Mouse (Mus musculus): ENCODE data around the gene Tbc1d13.

The Tbc1d13 gene

DNA sequence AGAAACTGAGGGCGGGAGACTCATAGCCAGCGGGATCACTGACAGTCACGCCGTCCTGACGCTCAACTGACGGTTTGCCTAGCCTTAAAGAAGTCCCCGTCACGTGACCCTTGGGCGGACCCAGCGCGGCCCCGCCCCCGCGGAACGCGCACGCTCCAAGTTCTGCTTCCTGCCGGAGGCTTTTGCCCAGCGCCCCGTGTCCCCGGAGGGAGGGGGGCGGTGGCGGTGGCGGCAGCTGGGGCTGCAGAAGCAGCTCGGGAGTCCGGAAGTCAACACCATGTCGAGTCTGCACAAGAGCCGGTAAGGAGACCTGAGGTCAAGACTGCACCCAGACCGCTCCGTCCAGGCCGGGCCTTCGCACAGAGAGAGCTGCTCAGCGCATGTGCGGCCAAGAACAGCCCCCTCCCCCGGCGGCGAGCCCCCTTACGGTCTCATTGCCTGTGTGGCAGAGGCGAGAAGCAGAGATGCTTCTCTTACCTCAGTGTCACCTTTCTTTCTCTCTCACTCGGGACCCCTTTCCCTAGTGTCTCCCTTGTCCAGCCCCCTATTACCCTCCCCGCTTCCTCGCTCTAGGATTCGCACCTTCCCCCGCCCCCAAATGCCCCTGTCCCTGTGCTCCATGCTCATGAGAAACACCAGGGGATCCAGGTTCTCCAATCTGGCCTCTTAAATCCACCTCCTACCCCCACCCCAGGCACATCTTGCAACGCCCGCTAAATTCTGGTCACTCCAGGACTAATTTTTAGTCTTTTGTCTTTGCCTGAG lies at the start of gene Tbc1d13:
Gene Tbc1d13 (plus strand): TSS at position 134 of the 765 bp plus-strand sequence.
- DNase-seq (ENCODE audit: low read depth, low spot score) = peak; percentile 94

DNA sequence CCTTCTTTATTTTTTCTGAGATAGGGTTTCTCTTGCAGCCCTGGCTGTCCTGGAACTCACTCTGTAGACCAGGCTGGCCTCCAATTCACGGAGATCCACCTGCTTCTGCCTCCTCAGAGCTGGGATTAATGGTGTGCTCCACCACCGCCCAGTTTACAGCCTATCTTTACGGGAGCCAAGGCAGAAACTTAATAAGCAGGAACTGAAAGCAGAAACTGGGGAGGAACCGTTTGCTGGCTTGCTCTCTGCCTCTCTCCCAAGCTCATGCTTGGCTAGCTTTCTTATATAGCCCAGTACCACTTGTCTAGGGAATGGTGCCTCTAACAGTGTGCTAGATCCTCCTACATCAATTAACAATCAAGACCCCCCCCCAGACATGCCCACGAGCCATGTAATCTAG lies 49.4 kb upstream of the Tbc1d13 start:
- DNase-seq (ENCODE audit: low read depth, low spot score) = no peak

DNA sequence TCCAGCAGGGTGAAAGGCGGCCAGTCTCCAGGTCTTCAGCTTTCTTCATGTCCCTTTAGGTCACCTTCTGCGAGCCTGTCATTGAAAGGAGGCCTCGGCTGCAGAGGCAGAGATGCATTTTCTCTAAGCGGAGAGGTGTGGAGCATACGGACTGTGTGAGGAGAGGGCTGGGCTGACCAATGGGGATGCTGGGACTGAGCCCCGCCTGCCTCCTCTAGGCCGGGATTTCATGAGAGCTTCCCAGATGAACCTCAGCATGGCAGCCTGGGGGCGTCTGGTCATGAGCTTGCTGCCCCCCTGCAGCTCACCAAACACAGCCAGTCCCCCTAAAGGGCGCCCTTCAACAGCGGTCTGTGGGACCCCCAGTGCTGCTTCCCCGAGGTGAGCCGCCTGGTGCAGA lies 48.9 kb upstream of the Tbc1d13 start:
- DNase-seq (ENCODE audit: low read depth, low spot score) = no peak

DNA sequence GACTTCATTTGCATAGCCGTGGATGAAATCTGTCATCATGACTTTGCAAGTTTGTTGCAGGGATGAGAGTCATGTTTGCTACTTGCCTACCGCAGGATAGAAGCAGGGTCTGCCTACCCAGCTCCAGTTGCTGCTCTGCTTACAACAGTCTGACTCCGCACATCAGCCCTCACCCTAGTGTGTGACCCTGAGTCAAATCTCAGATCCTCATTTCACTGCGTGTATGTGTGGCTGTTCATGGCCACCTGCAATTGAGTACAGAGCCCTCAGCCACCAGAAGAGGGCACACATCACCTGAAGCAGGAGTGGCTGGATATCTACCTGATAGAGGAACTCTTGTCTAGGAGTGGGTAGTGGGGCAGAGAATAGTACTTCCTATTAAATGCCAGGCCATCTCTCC lies 46.2 kb upstream of the Tbc1d13 start:
- no peak for DNase-seq (ENCODE audit: low read depth, low spot score)

DNA sequence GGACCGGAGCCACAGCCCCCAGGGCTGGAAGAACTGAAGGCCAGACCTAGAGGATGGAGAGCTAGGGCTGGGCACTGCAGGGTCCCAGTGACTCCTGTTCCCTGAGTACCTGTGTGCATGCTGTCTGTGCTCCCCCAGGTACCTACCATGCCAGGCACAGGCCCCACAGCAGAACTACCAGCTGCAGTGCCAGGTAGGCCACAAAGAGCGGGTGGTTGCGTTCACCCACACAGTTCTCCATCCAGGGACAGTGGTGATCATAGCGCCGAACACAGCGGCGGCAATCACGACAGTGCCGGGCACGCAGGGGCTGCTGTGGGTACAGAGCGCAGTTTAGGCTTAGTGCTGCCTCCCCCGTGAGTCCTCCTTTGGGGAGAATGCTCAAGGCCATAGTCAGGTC lies 42.0 kb upstream of the Tbc1d13 start:
- no peak for DNase-seq (ENCODE audit: low read depth, low spot score)

DNA sequence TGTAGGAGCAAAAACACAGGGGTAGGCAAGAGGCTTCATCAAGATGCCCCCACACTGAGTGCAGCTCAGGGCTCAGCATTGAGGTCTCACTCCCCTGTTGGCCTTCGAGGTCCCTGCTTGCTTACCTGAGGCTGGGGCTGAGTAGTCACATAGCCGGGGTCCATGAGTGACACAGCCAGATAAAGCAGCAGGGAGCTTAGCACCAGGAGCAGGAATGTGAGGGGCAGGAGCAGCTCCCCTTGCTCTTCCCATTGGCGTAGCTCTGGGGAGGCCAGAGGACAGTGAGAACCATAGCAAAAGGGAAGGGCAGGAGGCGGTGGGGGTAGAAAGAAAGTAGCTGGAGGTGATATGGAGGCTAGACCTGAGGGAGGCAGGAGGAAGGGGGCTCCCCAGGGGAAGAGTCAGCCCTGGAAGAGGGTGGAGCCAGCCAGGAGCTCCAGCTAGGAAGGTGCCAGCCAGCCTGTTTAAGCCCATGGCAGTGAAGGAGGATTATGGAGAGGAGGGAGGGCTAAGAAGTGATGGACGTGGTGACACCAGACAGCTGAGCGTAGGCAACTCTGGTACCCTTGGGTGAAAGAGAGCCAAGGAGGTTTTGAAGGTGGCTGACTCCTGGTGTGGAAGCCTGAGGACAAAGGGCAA lies 41.1 kb upstream of the Tbc1d13 start:
- DNase-seq (ENCODE audit: low read depth, low spot score) = peak; percentile 16

DNA sequence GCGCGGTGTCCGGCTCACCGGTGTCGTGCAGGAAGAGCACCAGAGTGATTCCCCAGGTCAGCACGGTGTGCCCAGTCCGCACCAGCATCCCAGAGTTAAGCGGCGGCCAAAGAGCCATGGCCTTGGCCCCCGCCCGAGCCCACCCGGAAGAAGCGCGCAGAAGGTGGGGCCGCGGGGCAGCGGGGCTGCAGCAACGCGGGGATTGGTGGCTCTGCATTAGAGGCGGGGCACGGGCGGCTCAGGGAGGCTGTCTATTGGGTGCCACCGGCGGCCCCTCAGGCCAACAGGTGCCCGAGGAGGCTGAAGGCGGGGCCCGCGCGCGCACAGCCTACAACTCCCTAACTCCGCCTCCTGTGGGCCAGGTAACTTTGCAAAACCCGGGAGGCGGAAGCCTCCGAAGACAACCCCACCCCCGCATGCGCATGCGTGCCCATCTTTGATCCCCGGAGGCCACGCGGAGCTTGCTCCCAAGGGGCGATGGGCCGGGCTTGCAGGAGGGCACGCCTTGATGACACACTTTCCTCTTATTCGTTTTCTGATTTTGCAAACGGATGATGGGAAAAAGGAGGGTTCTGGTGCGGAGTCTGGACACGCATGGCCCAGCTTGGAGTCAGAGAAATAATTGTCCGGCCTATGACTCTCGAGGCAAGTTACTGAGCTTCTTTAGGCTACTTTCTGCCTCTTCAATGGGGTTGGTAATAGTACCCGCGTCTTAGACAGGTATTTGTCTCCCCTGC lies 39.9 kb upstream of the Tbc1d13 start, which contains the start of gene Zdhhc12:
Gene Zdhhc12 (minus strand): TSS at position 178 of the 737 bp plus-strand sequence.
- DNase-seq (ENCODE audit: low read depth, low spot score) = peak; percentile 96

DNA sequence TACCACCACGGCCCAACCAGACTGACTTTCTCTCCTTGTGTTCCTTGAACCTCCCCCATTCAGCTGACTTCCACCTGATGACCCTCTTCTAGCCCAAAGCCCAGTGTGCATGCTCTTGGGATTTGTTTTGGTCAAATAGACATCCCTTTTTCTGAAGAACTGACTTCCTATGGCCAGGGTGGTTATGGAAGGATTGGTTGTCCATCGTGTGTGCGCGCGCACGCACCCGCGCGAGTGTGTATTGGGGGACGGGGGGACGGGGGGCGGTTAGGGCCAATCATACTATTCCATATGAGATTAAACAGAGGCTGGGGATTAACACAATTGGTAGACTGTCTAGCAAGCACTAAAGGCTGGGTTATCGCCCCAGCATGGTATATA lies 39.3 kb upstream of the Tbc1d13 start:
- DNase-seq (ENCODE audit: low read depth, low spot score) = no peak

DNA sequence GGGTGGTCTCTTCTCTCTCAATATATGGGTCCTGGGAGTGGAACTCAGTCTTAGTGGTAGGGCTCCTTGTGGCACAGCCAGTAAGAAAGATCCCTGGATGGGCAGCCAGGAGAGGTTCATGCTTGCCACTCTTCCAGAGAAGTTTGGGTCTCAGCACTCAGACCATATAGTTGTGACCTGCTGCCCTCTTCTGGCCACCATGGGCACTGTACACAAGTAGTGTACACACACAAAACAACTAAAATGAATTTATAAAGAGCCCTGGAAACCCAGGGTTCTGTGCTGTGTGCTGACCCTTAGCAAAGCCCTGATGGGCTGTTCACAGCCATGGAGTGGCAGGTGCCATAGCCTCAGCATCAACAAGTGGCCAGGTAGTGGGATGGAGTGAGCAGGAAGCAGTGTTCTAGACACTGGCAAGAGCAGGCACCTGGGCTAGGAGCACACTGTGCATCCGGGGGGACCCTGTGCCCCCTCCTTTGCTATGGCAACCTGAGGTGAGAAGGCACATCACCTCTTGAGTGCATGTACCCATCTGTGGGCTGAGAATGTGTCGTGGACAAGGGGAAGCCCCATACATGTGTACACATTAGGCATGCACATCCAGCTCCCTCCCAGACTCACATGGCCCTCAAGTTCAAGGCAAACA lies 37.5 kb upstream of the Tbc1d13 start:
- peak; percentile 79 for DNase-seq (ENCODE audit: low read depth, low spot score)

DNA sequence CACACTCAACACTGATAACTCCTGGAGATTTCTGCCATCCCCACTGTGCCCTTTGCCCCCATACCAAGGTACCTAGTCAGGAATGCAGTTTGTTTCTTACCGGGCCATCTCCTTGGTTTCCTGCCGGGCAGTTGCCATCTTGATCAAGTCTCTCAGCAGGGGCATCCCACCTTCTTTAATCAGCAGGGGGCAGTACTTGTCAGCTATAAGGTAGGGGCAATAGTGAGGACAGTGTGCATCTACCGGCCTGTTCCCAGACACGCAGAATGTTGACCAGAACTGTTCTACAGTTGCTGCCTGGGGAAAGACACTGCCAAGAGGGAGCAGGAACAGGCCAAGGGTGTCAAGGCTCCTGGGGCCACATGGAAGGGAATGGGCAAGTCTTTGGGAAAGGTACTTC lies 33.3 kb upstream of the Tbc1d13 start:
- DNase-seq (ENCODE audit: low read depth, low spot score) = peak; percentile 10

DNA sequence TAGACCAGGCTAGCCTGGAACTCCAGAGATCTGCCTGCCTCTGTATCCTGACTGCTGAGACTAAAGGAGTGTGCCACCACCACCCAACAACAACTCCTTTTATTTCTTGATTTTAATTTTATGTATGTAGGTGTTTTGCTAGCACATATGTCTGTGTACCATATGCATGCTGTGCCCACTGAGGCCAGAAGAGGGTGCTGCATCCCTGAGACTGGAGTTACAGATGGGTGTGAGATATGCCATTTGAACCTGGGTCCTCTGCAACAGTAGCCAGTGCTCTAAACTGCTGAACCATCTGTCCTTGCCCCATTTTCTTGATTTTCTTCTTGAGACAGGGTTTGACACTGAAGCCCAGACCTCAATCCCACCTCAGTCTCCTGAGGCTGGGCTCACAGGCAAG lies 27.2 kb upstream of the Tbc1d13 start:
- peak; percentile 71 for DNase-seq (ENCODE audit: low read depth, low spot score)

DNA sequence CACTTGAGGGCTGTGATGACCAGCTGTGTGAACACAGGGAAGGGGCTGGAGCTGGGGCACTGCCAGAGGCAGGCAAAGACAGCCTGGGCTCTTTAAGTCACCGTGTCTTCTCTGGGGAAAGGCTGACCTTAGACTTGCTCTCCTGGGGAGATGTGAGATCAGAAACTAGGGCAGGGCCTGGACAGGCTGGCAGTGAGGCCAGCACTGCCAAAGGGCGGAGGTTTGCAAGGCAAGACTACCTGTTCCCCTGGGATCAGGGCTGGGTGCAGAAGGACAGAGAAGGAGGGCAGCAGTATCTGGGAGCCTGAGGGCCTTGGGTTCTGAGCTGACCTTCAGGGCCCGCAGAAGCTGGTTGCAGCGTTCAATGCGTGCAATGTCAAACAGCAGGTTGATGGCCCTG lies 25.9 kb upstream of the Tbc1d13 start:
- no peak for DNase-seq (ENCODE audit: low read depth, low spot score)

DNA sequence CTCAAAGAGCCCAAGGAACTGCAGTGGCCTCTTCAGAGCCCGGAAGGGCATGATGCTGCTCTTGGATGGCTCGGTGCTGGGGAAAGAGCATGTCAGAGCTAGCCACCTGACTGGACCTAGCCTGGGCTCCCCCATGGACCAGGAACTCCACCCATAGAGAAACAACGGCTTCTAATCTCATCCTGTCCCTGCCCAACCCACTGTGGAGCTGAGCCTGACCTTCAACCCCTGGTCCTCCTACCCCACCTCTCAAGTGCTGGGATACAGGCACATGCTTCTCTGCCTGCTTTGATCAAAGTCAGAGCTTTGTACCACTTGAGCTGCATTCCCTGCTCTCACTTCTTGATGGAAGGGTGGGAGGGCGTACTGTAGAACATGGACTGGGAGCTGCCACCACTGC lies 25.3 kb upstream of the Tbc1d13 start:
- DNase-seq (ENCODE audit: low read depth, low spot score) = no peak

DNA sequence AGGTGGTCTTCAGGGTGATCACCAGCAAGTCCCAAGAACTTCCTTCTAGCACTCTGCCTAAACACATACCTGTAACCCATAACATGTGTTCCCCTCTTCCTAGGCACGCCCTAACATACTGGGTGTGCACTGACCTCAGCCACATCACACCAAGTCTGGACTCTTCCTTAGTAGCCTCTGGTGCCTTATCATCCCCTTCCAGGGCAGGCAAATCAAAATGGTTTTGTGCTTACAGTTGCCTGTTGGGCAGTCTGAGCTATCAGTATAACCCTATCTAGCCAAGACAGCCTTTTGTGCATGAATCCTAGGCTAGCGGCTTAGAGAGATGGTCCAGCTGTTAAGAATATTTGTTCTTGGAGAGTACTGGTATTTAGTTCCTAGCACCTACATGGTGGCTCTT lies 22.0 kb upstream of the Tbc1d13 start:
- DNase-seq (ENCODE audit: low read depth, low spot score) = no peak

DNA sequence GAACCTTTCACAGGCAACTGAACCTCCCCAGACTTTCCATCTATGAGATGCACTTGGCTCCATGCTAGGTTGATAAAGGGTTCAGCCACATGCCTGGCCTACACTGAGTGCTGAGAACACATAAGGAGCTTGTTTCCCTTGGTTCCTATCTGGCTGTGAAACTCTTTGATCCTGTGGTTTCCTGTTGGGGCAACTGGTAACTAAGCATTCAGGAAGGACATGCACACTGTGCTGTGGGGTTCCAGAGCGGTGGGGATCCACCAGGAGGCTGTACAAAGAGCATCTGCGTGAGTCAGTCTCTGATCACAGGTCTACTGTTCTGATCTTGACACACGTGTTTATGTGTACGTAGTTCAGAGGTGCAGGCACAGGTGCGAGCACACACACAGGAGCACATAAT lies 21.0 kb upstream of the Tbc1d13 start:
- DNase-seq (ENCODE audit: low read depth, low spot score) = no peak

DNA sequence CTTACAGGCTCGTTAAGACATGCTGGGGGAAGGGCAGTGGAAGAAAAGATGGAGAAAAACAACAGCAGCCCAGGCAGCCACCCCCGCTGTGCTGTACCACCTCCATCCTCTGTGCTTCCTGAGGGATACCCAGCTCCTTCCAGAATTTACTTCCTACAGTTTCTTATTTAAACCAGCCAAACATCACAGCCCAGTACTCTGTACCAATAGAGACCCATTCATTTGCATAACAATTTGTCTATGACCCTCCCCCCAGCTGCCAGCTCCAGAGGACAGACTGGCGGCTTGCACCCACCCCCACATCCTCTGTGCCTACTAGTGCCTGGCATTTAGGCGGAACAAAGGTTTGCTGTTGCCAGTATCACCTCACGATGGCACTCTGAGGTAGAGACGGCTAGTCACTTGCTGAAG lies 13.9 kb upstream of the Tbc1d13 start:
- no peak for DNase-seq (ENCODE audit: low read depth, low spot score)

DNA sequence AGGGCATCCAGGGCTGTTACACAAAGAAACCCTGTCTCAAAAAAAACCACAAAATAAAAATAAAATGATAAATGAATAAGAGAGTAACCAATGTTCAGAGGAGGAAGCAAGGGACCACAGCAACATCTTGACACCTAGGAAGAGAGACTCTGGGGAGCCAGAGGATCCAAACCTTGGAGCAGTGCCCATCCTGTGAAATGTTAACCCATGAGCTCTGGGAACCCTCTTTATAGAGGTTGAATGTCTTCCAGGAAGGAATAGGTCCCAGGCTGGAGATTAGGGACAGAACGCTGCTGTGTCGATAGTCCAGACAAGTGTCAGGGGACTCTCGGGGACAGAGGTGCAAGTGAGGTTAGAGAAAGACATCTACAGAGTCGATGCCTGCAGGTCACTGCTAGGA lies 13.3 kb upstream of the Tbc1d13 start:
- DNase-seq (ENCODE audit: low read depth, low spot score) = no peak

DNA sequence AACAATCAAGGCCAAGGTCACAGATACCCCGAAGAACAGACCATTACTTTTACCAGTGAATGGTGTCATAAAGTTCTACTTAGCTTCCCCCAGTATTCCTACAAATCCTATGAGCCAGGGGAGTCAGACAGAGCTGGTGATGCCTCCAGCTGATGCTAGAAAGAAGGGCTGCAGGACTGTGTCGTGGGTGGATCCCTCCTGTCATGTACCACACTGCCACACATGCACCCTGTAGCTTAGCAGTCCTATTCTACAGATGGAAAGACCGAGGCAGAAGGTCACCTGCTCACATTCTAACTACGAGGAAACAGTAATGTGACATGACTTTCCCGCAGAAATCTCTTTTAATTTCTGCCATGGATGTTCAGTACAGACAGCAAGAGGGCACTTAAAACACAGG lies 10.8 kb upstream of the Tbc1d13 start:
- DNase-seq (ENCODE audit: low read depth, low spot score) = no peak

DNA sequence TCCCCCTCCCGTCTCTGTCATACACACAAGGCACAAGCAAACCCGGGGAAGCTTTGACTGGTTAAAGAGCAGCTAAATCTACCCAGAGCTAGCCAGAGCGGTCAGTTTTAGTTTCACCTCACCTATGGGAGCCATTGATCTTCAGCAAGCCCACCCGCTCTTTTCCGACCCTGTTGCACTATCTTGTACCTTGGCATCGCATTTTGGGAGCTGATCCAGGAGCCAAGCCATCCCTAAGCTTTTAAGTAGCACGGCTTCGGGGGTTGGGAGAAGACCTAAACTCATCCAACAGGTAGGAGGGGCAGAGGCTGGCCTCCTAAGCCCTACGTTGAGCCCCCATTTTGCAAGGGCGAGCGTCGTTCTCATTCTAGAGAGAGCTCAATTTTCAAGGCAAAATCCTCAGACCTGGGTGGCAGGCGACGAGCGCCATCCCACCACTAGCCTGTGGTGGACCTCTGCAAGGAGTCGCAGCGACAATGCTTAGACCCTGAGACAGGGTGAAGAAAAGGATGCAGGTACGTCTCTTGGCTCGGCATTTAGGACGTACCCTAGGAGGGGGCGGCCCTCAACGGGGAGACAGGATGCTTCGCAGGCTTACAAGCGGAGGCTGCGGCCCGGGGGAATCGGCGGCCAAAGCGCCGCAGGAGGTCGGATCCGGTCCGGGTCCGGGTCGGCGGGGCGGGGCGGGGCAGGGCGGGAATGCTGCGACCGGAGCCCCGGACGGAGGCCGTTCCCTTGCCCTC lies 9.6 kb upstream of the Tbc1d13 start:
- peak; percentile 12 for DNase-seq (ENCODE audit: low read depth, low spot score)

DNA sequence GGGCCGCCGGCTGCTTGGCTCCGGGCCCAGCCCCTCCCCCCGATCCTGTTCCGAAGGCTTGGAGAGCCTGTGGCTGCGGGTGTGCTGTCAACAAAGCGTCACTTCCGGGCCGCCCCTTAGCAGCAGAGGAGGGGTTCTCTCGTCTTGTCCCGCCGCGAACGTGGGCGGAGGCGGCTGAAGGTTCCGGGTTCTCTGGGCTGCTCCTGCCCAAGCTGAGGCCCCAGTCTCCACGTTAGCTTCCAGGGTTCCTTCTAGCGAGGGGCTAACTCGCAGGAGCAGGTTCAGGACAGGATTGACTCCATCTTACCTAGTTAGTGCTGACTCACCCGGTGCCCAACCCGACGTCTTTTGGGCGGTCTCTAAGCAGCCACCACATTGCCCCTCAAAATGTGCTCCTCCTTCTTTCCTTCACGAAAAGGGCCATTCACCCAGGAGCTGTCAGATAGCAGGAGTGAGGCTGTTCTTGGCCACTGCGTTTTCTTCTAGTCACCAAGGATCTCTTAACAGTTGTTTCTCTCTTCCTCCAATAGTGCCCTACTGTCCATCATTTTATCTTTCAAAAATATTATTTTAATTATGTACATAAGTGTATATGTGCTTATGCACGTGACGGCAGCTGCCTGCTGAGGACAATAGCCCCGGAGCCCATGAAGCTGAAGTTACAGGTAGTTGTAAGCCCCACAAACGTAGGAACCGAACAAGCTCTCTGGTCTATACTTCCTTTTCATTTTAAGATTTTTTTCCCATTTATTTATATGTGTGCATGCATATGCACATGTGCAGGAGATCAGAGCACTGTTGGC lies 8.9 kb upstream of the Tbc1d13 start, which contains the start of gene Zer1:
Gene Zer1 (minus strand): TSS at position 114 of the 803 bp plus-strand sequence.
- DNase-seq (ENCODE audit: low read depth, low spot score) = peak; percentile 92
